Comparison of ENCODE assay signal across 15 mouse cellular contexts in genomic region chr1:61309563-61309962, GRCm38 (mm10).
DNase-seq lines count a peak whose midpoint lies in the region; ATAC-seq lines count a peak whose summit lies in the region.
"Had no signal": no experiment of that assay in that cellular context is flagged by ENCODE, and none has a peak within 500 bp of the region (broad histone marks: within the 10 kb centered on the region; RNA-seq: fewer than 3 reads in every experiment).

No protein-coding gene starts in this region.

- H3K9me3 ChIP-seq in forebrain, embryonic 16.5 days (ENCODE audit: control insufficient read depth, low read length): no peaks in the 10 kb centered on the region
- no peaks in the 10 kb centered on the region for H3K9me3 ChIP-seq in forebrain, embryonic 15.5 days
- H3K9me3 ChIP-seq in hindbrain, embryonic 15.5 days: no peaks in the 10 kb centered on the region
- no peaks in the 10 kb centered on the region for H3K9me3 ChIP-seq in hindbrain, embryonic 10.5 days
- no peaks in the 10 kb centered on the region for H3K9me3 ChIP-seq in neural tube, embryonic 15.5 days (replicated peaks)
- H3K9me3 ChIP-seq: intestine, embryonic 15.5 days; limb, embryonic 10.5 days; liver, embryonic 13.5 days; stomach, embryonic 15.5 days had no signal

- DNase-seq in hindbrain, embryonic 10.5 days (ENCODE audit: low spot score): no peak
- DNase-seq in neural tube, embryonic 10.5 days (ENCODE audit: extremely low spot score, low spot score): no peak
- peak; percentile 18 for DNase-seq in skeletal muscle tissue, adult 2 months (ENCODE audit: low read depth, low spot score)
- DNase-seq in liver: no peak
- DNase-seq: cerebellum, postnatal 10 days; gastrocnemius, postnatal 36 days; liver, embryonic 13.5 days had no signal

- H3K9ac ChIP-seq in forebrain, embryonic 16.5 days (replicated peaks; ENCODE audit: low read depth, low read length): no peak overlapping the region
- no peak overlapping the region for H3K9ac ChIP-seq in forebrain, embryonic 15.5 days (replicated peaks)
- H3K9ac ChIP-seq in hindbrain, embryonic 15.5 days: no peak overlapping the region
- H3K9ac ChIP-seq in neural tube, embryonic 15.5 days (replicated peaks): no peak overlapping the region
- H3K9ac ChIP-seq: intestine, embryonic 15.5 days; liver, embryonic 13.5 days; stomach, embryonic 15.5 days had no signal

- peaks cover 21% of the 10 kb centered on the region for H3K27me3 ChIP-seq in forebrain, embryonic 16.5 days (replicated peaks; ENCODE audit: control insufficient read depth, insufficient read depth, low read length)
- H3K27me3 ChIP-seq in forebrain, embryonic 15.5 days: peaks cover 29% of the 10 kb centered on the region; the same call in 1 of the 2 replicates
- no peaks in the 10 kb centered on the region for H3K27me3 ChIP-seq in hindbrain, embryonic 15.5 days
- 0 out of 2 replicates have a peak, but pooled peaks cover 3% of the 10 kb centered on the region for H3K27me3 ChIP-seq in hindbrain, embryonic 10.5 days (ENCODE audit: insufficient read depth, poor library complexity, severe bottlenecking)
- peaks cover 19% of the 10 kb centered on the region for H3K27me3 ChIP-seq in neural tube, embryonic 15.5 days (replicated peaks)
- H3K27me3 ChIP-seq: intestine, embryonic 15.5 days; liver, embryonic 13.5 days; stomach, embryonic 15.5 days had no signal

- 87% methylated on average over 1 of the region's 1 CpGs for WGBS in forebrain, embryonic 16.5 days
- 71% methylated on average over 1 of the region's 1 CpGs for WGBS in forebrain, embryonic 15.5 days
- WGBS in hindbrain, embryonic 15.5 days: 75% methylated on average over 1 of the region's 1 CpGs
- 83% methylated on average over 1 of the region's 1 CpGs for WGBS in hindbrain, embryonic 10.5 days
- WGBS in neural tube, embryonic 15.5 days: 89% methylated on average over 1 of the region's 1 CpGs

- H3K27ac ChIP-seq in forebrain, embryonic 16.5 days (ENCODE audit: low read length): no peak overlapping the region
- no peak overlapping the region for H3K27ac ChIP-seq in forebrain, embryonic 15.5 days (replicated peaks)
- no peak overlapping the region for H3K27ac ChIP-seq in hindbrain, embryonic 15.5 days (replicated peaks)
- no peak overlapping the region for H3K27ac ChIP-seq in hindbrain, embryonic 10.5 days
- 0 out of 2 replicates have a peak overlapping the region, but pooled peaks have one; percentile 2 for H3K27ac ChIP-seq in neural tube, embryonic 15.5 days (replicated peaks)
- H3K27ac ChIP-seq: intestine, embryonic 15.5 days; limb, embryonic 10.5 days; liver, embryonic 13.5 days; stomach, embryonic 15.5 days had no signal

- peak; percentile 20; the same call in 1 of the 2 replicates for ATAC-seq in forebrain, embryonic 16.5 days
- no peak for ATAC-seq in forebrain, embryonic 15.5 days (replicated peaks)
- peak; percentile 51; the same call in 1 of the 2 replicates for ATAC-seq in hindbrain, embryonic 15.5 days (ENCODE audit: low FRiP score, low read depth)
- ATAC-seq in neural tube, embryonic 15.5 days (ENCODE audit: low FRiP score): no peak
- ATAC-seq: activated CD4-positive, CD25-positive, alpha-beta regulatory T cell, adult 4 months; intestine, embryonic 15.5 days had no signal

- no peak overlapping the region for H3K4me3 ChIP-seq in forebrain, embryonic 16.5 days (replicated peaks; ENCODE audit: low read length)
- no peak overlapping the region for H3K4me3 ChIP-seq in forebrain, embryonic 15.5 days
- no peak overlapping the region for H3K4me3 ChIP-seq in hindbrain, embryonic 15.5 days
- no peak overlapping the region for H3K4me3 ChIP-seq in hindbrain, embryonic 10.5 days
- H3K4me3 ChIP-seq in neural tube, embryonic 15.5 days (replicated peaks): no peak overlapping the region
- H3K4me3 ChIP-seq: intestine, embryonic 15.5 days; limb, embryonic 10.5 days; liver, embryonic 13.5 days; stomach, embryonic 15.5 days had no signal

- no peaks in the 10 kb centered on the region for H3K36me3 ChIP-seq in forebrain, embryonic 16.5 days (ENCODE audit: control insufficient read depth, insufficient read depth)
- no peaks in the 10 kb centered on the region for H3K36me3 ChIP-seq in forebrain, embryonic 15.5 days
- no peaks in the 10 kb centered on the region for H3K36me3 ChIP-seq in hindbrain, embryonic 15.5 days
- H3K36me3 ChIP-seq in hindbrain, embryonic 10.5 days: no peaks in the 10 kb centered on the region
- no peaks in the 10 kb centered on the region for H3K36me3 ChIP-seq in neural tube, embryonic 15.5 days
- H3K36me3 ChIP-seq: intestine, embryonic 15.5 days; limb, embryonic 10.5 days; liver, embryonic 13.5 days; stomach, embryonic 15.5 days had no signal

- H3K4me1 ChIP-seq in forebrain, embryonic 16.5 days (replicated peaks; ENCODE audit: control insufficient read depth, insufficient read depth, low read length): peaks cover 2% of the 10 kb centered on the region; the same call in 1 of the 2 replicates
- H3K4me1 ChIP-seq in forebrain, embryonic 15.5 days: peaks cover 9% of the 10 kb centered on the region; the same call in 1 of the 2 replicates
- 0 out of 2 replicates have a peak, but pooled peaks cover 4% of the 10 kb centered on the region for H3K4me1 ChIP-seq in hindbrain, embryonic 15.5 days (replicated peaks)
- H3K4me1 ChIP-seq in hindbrain, embryonic 10.5 days (replicated peaks): peaks cover 25% of the 10 kb centered on the region
- 0 out of 2 replicates have a peak, but pooled peaks cover 4% of the 10 kb centered on the region for H3K4me1 ChIP-seq in neural tube, embryonic 15.5 days
- H3K4me1 ChIP-seq: intestine, embryonic 15.5 days; liver, embryonic 13.5 days; stomach, embryonic 15.5 days had no signal

- no peak overlapping the region for H3K4me2 ChIP-seq in forebrain, embryonic 16.5 days (ENCODE audit: low read length)
- H3K4me2 ChIP-seq in forebrain, embryonic 15.5 days (replicated peaks): no peak overlapping the region
- H3K4me2 ChIP-seq in hindbrain, embryonic 15.5 days: no peak overlapping the region
- H3K4me2 ChIP-seq in neural tube, embryonic 15.5 days: no peak overlapping the region
- H3K4me2 ChIP-seq: intestine, embryonic 15.5 days; liver, embryonic 13.5 days; stomach, embryonic 15.5 days had no signal

Comparison
In these comparisons a context has a peak if more than half of its experiments do, and no peak if none do; other contexts are left out.
1. ATAC-seq: peak in forebrain, embryonic 16.5 days (single experiment) and hindbrain, embryonic 15.5 days (single experiment); none in forebrain, embryonic 15.5 days (single experiment) and neural tube, embryonic 15.5 days (single experiment).